Mouse (Mus musculus) NIH3T3 (cell line): Measurements from ENCODE around the gene Dhrs11.

Experiments used
- DNase-seq: peaks from one replicate; pipeline ENCODE4 v3.0.0-alpha.2; 2012; ENCODE audit warnings: low read depth

The Dhrs11 gene

GRCm38 (mm10) chr11:84822487-84822886 is 6.3 kb downstream of the Dhrs11 start:
- no peak for DNase-seq

GRCm38 (mm10) chr11:84821131-84821770 is 7.5 kb downstream of the Dhrs11 start:
- no peak for DNase-seq

GRCm38 (mm10) chr11:84818961-84819692 is 9.7 kb downstream of the Dhrs11 start, which contains the start of gene Mrm1:
Mrm1 (minus strand) TSS chr11:84819515.
- peak; percentile 97 for DNase-seq

- peak; percentile 92 for DNase-seq
These were observed 10.5 kb downstream of the Dhrs11 start for GRCm38 (mm10) chr11:84818085-84818960.

- peak; percentile 58 for DNase-seq
These were observed 11.4 kb downstream of the Dhrs11 start for GRCm38 (mm10) chr11:84817362-84817761.

- peak; percentile 80 for DNase-seq
These were observed 14.9 kb downstream of the Dhrs11 start for GRCm38 (mm10) chr11:84813724-84814510.

- DNase-seq, result no peak
These were observed 24.4 kb downstream of the Dhrs11 start for GRCm38 (mm10) chr11:84804373-84804772.

GRCm38 (mm10) chr11:84797627-84798353 is 31.0 kb downstream of the Dhrs11 start:
- peak; percentile 88 for DNase-seq

GRCm38 (mm10) chr11:84797026-84797425 is 31.8 kb downstream of the Dhrs11 start:
- no peak for DNase-seq

- peak; percentile 82 for DNase-seq
These were observed 34.2 kb downstream of the Dhrs11 start for GRCm38 (mm10) chr11:84794496-84795113.

GRCm38 (mm10) chr11:84793545-84793944 is 35.2 kb downstream of the Dhrs11 start:
- DNase-seq, result no peak

GRCm38 (mm10) chr11:84790383-84790782 is 38.4 kb downstream of the Dhrs11 start:
- no peak for DNase-seq

GRCm38 (mm10) chr11:84780143-84780870 is 48.5 kb downstream of the Dhrs11 start:
- no peak for DNase-seq

GRCm38 (mm10) chr11:84775560-84775959 is 53.2 kb downstream of the Dhrs11 start:
- peak; percentile 25 for DNase-seq

- DNase-seq, result no peak
These were observed 53.8 kb downstream of the Dhrs11 start for GRCm38 (mm10) chr11:84774870-84775514.
